Comparison of ENCODE assay signal across 8 mouse cellular contexts in genomic region chrX:37144954-37145353, GRCm38 (mm10). TPM values are rescaled to one million over a fixed set of nuclear protein-coding genes. Genes with fewer than 3 reads are reported as not detected.
DNase-seq lines count a peak whose midpoint lies in the region; ATAC-seq and TF ChIP-seq lines count a peak whose summit lies in the region.

No protein-coding gene starts in this region.

- no peak overlapping the region for H3K4me3 ChIP-seq in left cerebral cortex, adult 2 months
- no peak overlapping the region for H3K4me3 ChIP-seq in ES-E14 (ENCODE audit: insufficient read depth in 1 of 2, low read depth in 1 of 2, low read length in 2 of 2, poor library complexity in 1 of 2, severe bottlenecking in 1 of 2)
- H3K4me3 ChIP-seq in embryonic facial prominence, embryonic 11.5 days (ENCODE audit: low read depth, low read length), result no peak overlapping the region
- no peak overlapping the region for H3K4me3 ChIP-seq in heart, embryonic 11.5 days (ENCODE audit: low read depth, low read length)

- WGBS in embryonic facial prominence, embryonic 11.5 days, result 98% methylated on average over 2 of the region's 2 CpGs
- 93% methylated on average over 2 of the region's 2 CpGs for WGBS in heart, embryonic 11.5 days (ENCODE audit: insufficient replicate concordance)

- DNase-seq in left cerebral cortex, adult 2 months (ENCODE audit: extremely low spot score in 1 of 2, low spot score in 2 of 2), result no peak
- DNase-seq in left cerebral cortex, adult 9 months (ENCODE audit: low spot score in 2 of 2), result no peak
- DNase-seq in ES-E14 (ENCODE audit: low read depth, low spot score), result no peak
- peak; percentile 19 for DNase-seq in embryonic facial prominence, embryonic 11.5 days (ENCODE audit: low spot score)
- no peak for DNase-seq in spleen, postnatal 14 days (ENCODE audit: low spot score in 2 of 2)
- no peak for DNase-seq in right cerebral cortex, adult 18-20 months

- no peaks in the 10 kb centered on the region for H3K9me3 ChIP-seq in ES-E14 (ENCODE audit: control insufficient read depth, insufficient read depth, low read depth, low read length)
- no peaks in the 10 kb centered on the region for H3K9me3 ChIP-seq in embryonic facial prominence, embryonic 11.5 days (replicated peaks; ENCODE audit: control insufficient read depth, low read length)
- H3K9me3 ChIP-seq in heart, embryonic 11.5 days (replicated peaks; ENCODE audit: control insufficient read depth, low read length), result no peaks in the 10 kb centered on the region

- ATAC-seq in embryonic facial prominence, embryonic 11.5 days (replicated peaks; ENCODE audit: insufficient number of reproducible peaks, low FRiP score, low TSS enrichment, low read depth), result no peak
- ATAC-seq in neutrophil, adult 5-6 weeks (ENCODE audit: extremely low read depth, insufficient number of reproducible peaks, low FRiP score, poor library complexity, severe bottlenecking), result peak; percentile 48; the same call in 1 of the 2 replicates
- no peak for ATAC-seq in heart, embryonic 11.5 days (replicated peaks; ENCODE audit: insufficient number of reproducible peaks, low FRiP score, low TSS enrichment)

- no peaks in the 10 kb centered on the region; the same call in 1 of the 2 replicates for H3K36me3 ChIP-seq in ES-E14 (ENCODE audit: control insufficient read depth, insufficient read depth, low read length, poor library complexity, severe bottlenecking)
- no peaks in the 10 kb centered on the region for H3K36me3 ChIP-seq in embryonic facial prominence, embryonic 11.5 days (replicated peaks; ENCODE audit: control insufficient read depth, insufficient read depth, low read depth, low read length)
- 0 out of 2 replicates have a peak, but pooled peaks cover 5% of the 10 kb centered on the region for H3K36me3 ChIP-seq in heart, embryonic 11.5 days (ENCODE audit: control insufficient read depth, insufficient read depth, low read length)

- no peaks in the 10 kb centered on the region for H3K4me1 ChIP-seq in ES-E14 (ENCODE audit: control insufficient read depth in 2 of 2, insufficient read depth in 2 of 2, low read length in 2 of 2, poor library complexity in 1 of 2)
- no peaks in the 10 kb centered on the region for H3K4me1 ChIP-seq in embryonic facial prominence, embryonic 11.5 days (ENCODE audit: control insufficient read depth, insufficient read depth, low read length)
- H3K4me1 ChIP-seq in heart, embryonic 11.5 days (ENCODE audit: control insufficient read depth, insufficient read depth, low read length), result no peaks in the 10 kb centered on the region

- H3K4me2 ChIP-seq in embryonic facial prominence, embryonic 11.5 days (ENCODE audit: low read depth, low read length), result no peak overlapping the region
- no peak overlapping the region for H3K4me2 ChIP-seq in heart, embryonic 11.5 days

- intact Hi-C loops in left cerebral cortex, adult 2 months (cut with DNase I), result loop anchor here (5.0 kb wide), 1 partner anchor 53 kb away; no protein-coding TSS in a partner anchor

- in situ Hi-C loops in ES-E14 (cut with MboI; ENCODE audit: low sequenced_read_pairs in 2 of 2, unreplicated experiment in 2 of 2), result no loop called here

- peak; percentile 3 for TF ChIP-seq CTCF in left cerebral cortex, adult 2 months (IDR thresholded peaks at IDR 0.05)

- no peaks in the 10 kb centered on the region for H3K27me3 ChIP-seq in embryonic facial prominence, embryonic 11.5 days (ENCODE audit: control insufficient read depth, insufficient read depth, low read length)
- H3K27me3 ChIP-seq in heart, embryonic 11.5 days (ENCODE audit: control insufficient read depth, insufficient read depth, low read length), result no peaks in the 10 kb centered on the region

- no peak overlapping the region for H3K9ac ChIP-seq in ES-E14 (ENCODE audit: insufficient read depth, low read depth, low read length, poor library complexity, severe bottlenecking)
- H3K9ac ChIP-seq in embryonic facial prominence, embryonic 11.5 days (replicated peaks; ENCODE audit: low read length), result no peak overlapping the region
- no peak overlapping the region for H3K9ac ChIP-seq in heart, embryonic 11.5 days (ENCODE audit: low read depth, low read length)

- no peak overlapping the region for H3K27ac ChIP-seq in left cerebral cortex, adult 2 months
- H3K27ac ChIP-seq in ES-E14 (ENCODE audit: insufficient read depth, low read depth, low read length, poor library complexity, severe bottlenecking), result no peak overlapping the region
- H3K27ac ChIP-seq in embryonic facial prominence, embryonic 11.5 days (replicated peaks; ENCODE audit: low read depth, low read length), result no peak overlapping the region
- no peak overlapping the region for H3K27ac ChIP-seq in heart, embryonic 11.5 days (ENCODE audit: low read depth, low read length)

TF ChIP-seq in ES-E14, 5 proteins besides CTCF, POLR2A, EP300 and RAD21:
- TF ChIP-seq MAFK (IDR thresholded peaks at IDR 0.05; ENCODE audit: insufficient read depth, low read depth, low read length) (peak; percentile 73), HCFC1 (IDR thresholded peaks at IDR 0.05; ENCODE audit: borderline replicate concordance, insufficient read depth, low read length) (no peak)

RNA-seq across cellular contexts. Expression of gene Nkap, which starts 18.4 kb away (rescaled TPM):
- total RNA-seq in left cerebral cortex, adult 2 months (2021), result 10 to 100 TPM; 13.4 to 13.9 TPM
- total RNA-seq in ES-E14 (2012; rRNA removed), result 8.2 and 10.9 TPM in 2 replicates
- 14.9 and 19.7 TPM in 2 replicates for polyA plus RNA-seq in embryonic facial prominence, embryonic 11.5 days (2014; fragmentation: Nextera tagmentation; extraction: Ambion mirVana)
- 26.3 and 28.1 TPM in 2 replicates for total RNA-seq in neutrophil, adult 5-6 weeks (2017)
- 14.3 and 17.1 TPM in 2 replicates for polyA plus RNA-seq in heart, embryonic 11.5 days (2014; fragmentation: Nextera tagmentation; extraction: Ambion mirVana)

RNA-seq across cellular contexts. Expression of gene Akap14, which starts 23.7 kb away (rescaled TPM):
- not detected for total RNA-seq in left cerebral cortex, adult 2 months (2021)
- not detected in 2 replicates for total RNA-seq in ES-E14 (2012; rRNA removed)
- not detected in 2 replicates for polyA plus RNA-seq in embryonic facial prominence, embryonic 11.5 days (2014; fragmentation: Nextera tagmentation; extraction: Ambion mirVana)
- not detected in 2 replicates for total RNA-seq in neutrophil, adult 5-6 weeks (2017)
- 0.11 TPM in 1 of 2 replicates, not detected in the other for polyA plus RNA-seq in heart, embryonic 11.5 days (2014; fragmentation: Nextera tagmentation; extraction: Ambion mirVana)

RNA-seq across cellular contexts. Expression of gene Upf3b, which starts 34.8 kb away (rescaled TPM):
- 10 to 100 TPM; 16.8 to 16.9 TPM for total RNA-seq in left cerebral cortex, adult 2 months (2021)
- 15.0 and 18.8 TPM in 2 replicates for total RNA-seq in ES-E14 (2012; rRNA removed)
- polyA plus RNA-seq in embryonic facial prominence, embryonic 11.5 days (2014; fragmentation: Nextera tagmentation; extraction: Ambion mirVana), result 18.5 and 18.9 TPM in 2 replicates
- total RNA-seq in neutrophil, adult 5-6 weeks (2017), result 51.4 and 64.9 TPM in 2 replicates
- polyA plus RNA-seq in heart, embryonic 11.5 days (2014; fragmentation: Nextera tagmentation; extraction: Ambion mirVana), result 15.0 and 16.2 TPM in 2 replicates

RNA-seq across cellular contexts. Expression of gene Ndufa1, which starts 46.0 kb away (rescaled TPM):
- 100 to 1,000 TPM; 177 to 201 TPM for total RNA-seq in left cerebral cortex, adult 2 months (2021)
- 353 and 389 TPM in 2 replicates for total RNA-seq in ES-E14 (2012; rRNA removed)
- polyA plus RNA-seq in embryonic facial prominence, embryonic 11.5 days (2014; fragmentation: Nextera tagmentation; extraction: Ambion mirVana), result 375 and 434 TPM in 2 replicates
- 42.2 and 70.6 TPM in 2 replicates for total RNA-seq in neutrophil, adult 5-6 weeks (2017)
- polyA plus RNA-seq in heart, embryonic 11.5 days (2014; fragmentation: Nextera tagmentation; extraction: Ambion mirVana), result 553 and 620 TPM in 2 replicates

RNA-seq across cellular contexts. Expression of gene Rnf113a1, which starts 46.1 kb away (rescaled TPM):
- total RNA-seq in left cerebral cortex, adult 2 months (2021), result 1 to 10 TPM; 7.3 to 7.6 TPM
- 5.6 and 6.3 TPM in 2 replicates for total RNA-seq in ES-E14 (2012; rRNA removed)
- polyA plus RNA-seq in embryonic facial prominence, embryonic 11.5 days (2014; fragmentation: Nextera tagmentation; extraction: Ambion mirVana), result 15.6 and 16.6 TPM in 2 replicates
- total RNA-seq in neutrophil, adult 5-6 weeks (2017), result 3.3 and 4.4 TPM in 2 replicates
- 7.3 and 7.9 TPM in 2 replicates for polyA plus RNA-seq in heart, embryonic 11.5 days (2014; fragmentation: Nextera tagmentation; extraction: Ambion mirVana)
